Mouse (Mus musculus) skeletal muscle tissue, adult 2 months (tissue): ENCODE measurements around the gene Aldh3a2.
"Not testable (repeated sequence)": the region's sequence is repeated elsewhere in the genome, so short reads cannot be mapped to it uniquely, and the experiment has no call there.

Source experiments
- DNase-seq: peaks from one replicate; pipeline ENCODE4 v3.0.0-alpha.2; 2012; ENCODE audit warnings: low read depth, low spot score

Aldh3a2 gene

GRCm38 (mm10) chr11:61174821-61175658 lies 92.2 kb downstream of the Aldh3a2 start, which contains the start of gene Usp22:
TSS of gene Usp22 (minus strand) at chr11:61175055.
- peak; percentile 99 for DNase-seq

DNA sequence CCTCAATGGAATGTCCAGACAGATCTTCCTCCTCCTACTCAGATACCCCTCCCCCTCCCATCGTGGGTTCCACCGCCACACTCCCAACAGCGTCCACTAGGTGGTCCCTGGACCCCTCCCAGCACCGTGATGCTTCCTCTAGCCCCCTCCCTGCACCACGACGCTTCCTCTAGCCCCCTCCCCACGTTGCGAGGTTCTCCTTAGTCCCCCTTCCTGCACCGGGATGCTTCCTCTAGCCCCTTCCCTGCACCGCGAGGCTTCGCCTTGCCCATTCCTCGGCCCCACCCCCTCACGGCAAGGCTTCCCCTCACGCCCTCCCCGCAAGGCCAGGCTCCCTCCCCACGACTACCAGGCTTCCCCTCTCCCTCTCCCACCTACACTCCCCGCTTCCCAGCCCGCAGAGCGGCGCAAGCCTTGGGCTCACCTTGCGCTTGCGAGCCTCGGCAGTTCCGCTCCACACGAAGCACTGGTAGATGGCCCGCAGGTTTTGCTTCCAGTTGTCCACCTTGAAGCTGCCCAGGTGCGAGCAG lies 92.9 kb downstream of the Aldh3a2 start:
- DNase-seq: peak; percentile 29

- DNase-seq: not testable (repeated sequence)
These were observed 93.8 kb downstream of the Aldh3a2 start for GRCm38 (mm10) chr11:61173477-61173876.
